Mouse (Mus musculus): ENCODE measurements around the gene Nr4a1.

DNA sequence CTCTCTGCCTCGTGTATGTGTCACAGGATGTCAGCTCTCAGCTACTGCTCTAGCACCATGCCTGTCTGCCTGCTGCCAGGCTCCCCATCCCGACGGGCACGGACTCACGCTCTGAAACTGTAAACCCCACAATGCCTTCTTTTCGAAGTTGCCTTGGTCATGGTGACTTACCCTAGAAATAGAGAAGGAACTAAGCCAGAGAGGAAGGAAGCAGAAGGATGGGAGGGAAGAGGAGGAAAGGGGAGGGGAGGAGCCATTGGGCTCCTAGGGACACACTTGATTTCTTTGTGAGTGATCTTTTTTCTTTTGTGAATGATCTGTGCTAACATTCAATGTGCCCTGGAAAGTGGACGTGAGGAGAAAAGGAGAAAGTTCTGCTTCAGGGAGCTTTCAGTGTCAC lies 43.9 kb downstream of the Nr4a1 start:
- TF ChIP-seq POLR2A (IDR thresholded peaks at IDR 0.05; ENCODE audit: low read depth, low read length): no peak
- TF ChIP-seq CTCF (conservative IDR thresholded peaks at IDR 0.05; ENCODE audit: insufficient read depth, insufficient read length, low read depth, low read length): no peak

Data from kidney, adult 2 months (tissue).